Mouse (Mus musculus) ES-Bruce4 (cell line): ENCODE data around the gene Zfp346.

Experiments
- CTCF ChIP-seq: IDR thresholded peaks from one replicate; pipeline ENCODE4 v1.8.1; 2011; ENCODE audit warnings: low read depth, low read length
- POLR2A ChIP-seq: IDR thresholded peaks from one replicate; pipeline ENCODE4 v1.8.1; 2011; ENCODE audit warnings: low read length; ENCODE audit not compliant: insufficient read depth

GRCm38 (mm10) chr13:55182173-55182894 lies 77.2 kb downstream of the Zfp346 start:
- TF ChIP-seq POLR2A (no peak), CTCF (peak; percentile 77)
